Mouse (Mus musculus) monocyte, adult 5-6 weeks (primary cell): ENCODE data around the gene Baiap2l1. TPM values are rescaled to one million over a fixed set of nuclear protein-coding genes. Genes with fewer than 3 reads are reported as not detected.
"Not testable (repeated sequence)": the region's sequence is repeated elsewhere in the genome, so short reads cannot be mapped to it uniquely, and the experiment has no call there.

Experiments used
- ATAC-seq: fragments of 153-309, 156-312 bp; replicated peaks from 2 replicates; pipeline ENCODE4 v1.8.0; 2017; ENCODE audit warnings: mild to moderate bottlenecking; ENCODE audit not compliant: low TSS enrichment, insufficient number of reproducible peaks, severe bottlenecking, poor library complexity, low FRiP score
- total RNA-seq: library from RNA; stranded (forward); fragments of 200-1000, 200-491, 200-594 nt; gene quantifications from 3 replicates; pipeline ENCODE4 v1.2.3, GENCODE M21; 2017

Gene Baiap2l1
- total RNA-seq, 1 experiment from 2014 or later, result not detected

DNA sequence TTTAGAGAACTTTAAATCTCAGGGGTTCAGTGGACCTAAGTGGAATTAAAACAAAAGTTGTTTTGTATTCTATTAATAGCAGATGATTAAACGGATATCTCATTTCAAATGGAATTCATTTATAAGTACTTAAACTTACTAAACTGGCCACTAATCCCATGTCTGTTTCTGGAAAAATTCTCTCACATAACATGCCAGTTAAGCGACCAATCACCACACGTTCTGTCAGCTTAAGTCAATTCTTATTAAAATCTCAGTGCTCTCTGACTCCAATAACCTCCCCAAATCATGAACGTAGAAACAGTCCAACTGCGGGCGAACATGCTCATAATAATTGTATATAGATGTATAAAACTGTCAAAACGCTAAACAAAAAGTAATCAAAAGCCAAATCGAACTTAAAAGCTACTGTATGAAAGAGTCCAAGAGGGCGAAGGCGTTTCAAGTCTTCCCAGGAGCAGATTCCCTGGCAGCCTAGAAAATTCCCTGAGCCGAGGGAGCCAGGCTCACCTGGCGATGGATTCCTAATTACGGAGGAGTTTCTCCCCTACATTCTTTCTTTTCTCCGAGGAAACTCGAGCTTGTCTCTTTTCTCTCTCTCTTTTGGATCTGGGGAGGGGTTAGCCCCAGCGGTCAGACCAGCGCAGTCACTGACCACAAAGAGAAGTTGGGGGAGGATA, 996 bp downstream of the Baiap2l1 start:
- no peak for ATAC-seq

DNA sequence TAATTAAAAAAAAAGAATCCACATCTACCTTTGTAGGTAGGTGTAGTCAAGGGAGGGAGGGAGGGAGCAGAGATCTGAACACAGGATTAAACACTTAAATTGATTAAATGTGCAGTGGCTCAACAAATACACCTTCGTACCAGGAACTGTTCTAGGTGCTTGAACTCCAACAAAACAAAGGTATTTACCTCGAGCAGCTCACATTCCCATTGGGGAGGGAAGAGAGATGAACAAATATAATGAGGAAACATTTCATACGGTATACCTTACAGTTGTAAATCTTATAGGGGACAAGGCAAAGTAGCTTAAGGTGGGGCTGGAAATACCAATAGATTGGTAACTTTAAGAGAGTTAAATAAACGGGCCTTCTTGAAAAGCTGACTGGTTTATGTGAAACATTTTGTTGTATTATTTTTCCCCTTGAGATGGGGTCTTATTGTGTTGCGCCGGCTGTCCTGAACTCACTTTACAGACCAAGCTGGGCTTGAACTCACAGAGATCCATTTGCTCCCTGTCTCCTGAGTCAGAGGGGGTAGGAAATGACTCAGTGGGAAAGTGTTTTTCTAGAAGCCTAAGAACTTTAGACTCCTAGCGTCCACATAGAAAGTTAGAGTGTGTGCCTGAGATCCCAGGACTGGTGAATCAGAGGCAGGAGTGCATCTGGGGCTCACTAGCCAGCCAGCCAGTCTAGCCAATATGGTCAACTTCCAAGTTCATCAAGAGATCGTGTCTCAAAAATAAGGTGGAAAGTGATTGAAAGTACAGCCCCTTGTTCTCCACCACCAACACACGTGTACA, 5.5 kb downstream of the Baiap2l1 start:
- ATAC-seq, result no peak

GRCm38 (mm10) chr5:144351185-144351584, 6.7 kb downstream of the Baiap2l1 start:
- ATAC-seq, result no peak

DNA sequence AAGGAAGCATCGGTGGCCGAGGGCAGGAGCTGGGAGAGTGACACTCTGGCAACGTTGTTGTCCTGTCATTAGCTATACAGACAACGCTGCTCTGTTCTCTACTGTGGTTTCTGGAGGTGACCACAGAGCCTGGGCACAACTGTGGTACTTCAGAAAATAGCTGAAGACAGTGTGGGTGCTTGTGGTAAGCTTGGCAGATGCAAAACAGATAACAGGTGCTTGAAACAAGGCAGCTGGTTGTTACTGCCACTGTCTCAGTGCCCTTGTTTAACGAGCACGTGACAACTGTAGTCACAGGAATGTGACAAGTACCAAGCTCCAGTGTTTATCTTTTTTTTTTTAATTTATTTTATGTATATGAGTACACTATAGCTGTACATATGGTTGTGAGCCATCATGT, 13.3 kb downstream of the Baiap2l1 start:
- ATAC-seq, result no peak

DNA sequence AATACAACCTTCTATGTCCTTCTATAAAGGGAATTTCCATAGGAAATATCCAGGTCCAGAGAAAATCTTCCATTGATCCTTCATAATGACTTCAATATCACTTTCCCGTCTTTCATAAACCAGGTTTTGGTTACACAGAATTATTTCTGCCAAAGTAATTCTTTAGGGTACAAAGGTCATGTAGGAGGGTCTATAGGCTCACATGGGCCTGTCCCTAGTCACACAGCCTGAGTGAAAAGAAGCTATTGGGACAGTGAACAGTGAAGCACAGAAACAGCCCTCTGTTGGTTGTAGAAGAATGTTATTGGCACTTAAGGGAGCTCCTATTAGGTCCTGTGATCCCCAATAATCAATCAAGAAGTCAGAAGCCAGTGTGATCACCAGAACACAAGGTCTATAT, 16.8 kb downstream of the Baiap2l1 start:
- no peak for ATAC-seq

GRCm38 (mm10) chr5:144338787-144339186, 19.1 kb downstream of the Baiap2l1 start:
- no peak for ATAC-seq

DNA sequence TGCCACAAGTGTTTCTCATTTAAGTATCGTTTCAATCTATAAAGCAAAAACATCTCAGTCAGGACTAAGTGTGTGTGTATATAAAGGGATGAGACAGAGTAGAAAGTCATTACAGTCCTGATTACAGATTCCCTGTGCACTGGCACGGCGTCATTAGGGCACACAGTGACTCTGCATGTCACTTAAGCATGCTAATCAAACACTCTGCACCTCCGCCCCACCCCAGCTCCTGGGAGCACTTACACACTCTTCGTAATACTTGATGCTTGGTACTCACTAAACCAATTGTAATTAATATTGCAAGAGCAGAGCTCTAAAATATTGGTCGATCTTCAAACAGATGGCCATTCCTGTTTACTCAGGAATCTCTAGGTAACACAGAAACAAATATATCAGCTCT, 22.6 kb downstream of the Baiap2l1 start:
- not testable (repeated sequence) for ATAC-seq

DNA sequence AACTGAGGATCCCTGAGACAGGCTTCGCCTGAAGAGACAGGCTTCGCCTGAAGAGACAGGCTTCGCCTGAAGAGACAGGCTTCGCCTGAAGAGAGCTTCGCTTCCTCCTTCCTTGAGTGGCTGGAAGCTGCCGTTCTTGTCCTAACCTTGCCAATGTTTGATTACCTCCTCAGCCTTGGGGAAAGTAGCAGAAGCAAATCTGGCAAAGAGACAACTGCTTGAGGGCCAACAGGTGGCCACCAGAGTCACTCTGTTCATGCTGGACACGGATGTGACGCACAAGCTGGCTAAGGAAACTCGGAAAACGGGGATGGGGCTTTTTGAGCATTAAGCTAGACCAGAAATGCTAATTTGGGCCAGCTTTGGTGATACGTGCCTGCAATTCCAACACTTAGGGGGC, 23.9 kb downstream of the Baiap2l1 start:
- no peak for ATAC-seq

DNA sequence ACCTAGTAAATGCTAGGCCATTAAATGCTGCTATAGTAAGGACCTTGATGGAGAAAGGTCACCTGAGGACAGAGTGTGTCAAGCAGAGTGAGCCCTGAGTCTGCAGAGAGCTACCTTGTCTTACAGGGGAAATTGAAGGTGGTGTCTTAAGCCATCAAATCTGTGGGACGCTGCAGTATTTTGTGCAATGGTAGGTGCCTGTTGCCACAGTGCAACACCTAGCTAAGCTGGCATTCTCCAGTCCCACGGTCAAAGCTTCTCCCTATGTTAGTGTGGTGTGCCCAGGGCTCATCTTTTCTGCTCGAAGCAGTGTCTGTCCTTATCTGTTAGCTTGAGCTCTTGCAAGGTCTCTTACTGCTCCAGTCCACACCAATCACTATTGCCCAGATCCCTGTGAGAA, 35.2 kb downstream of the Baiap2l1 start:
- no peak for ATAC-seq

GRCm38 (mm10) chr5:144321681-144322080, 36.2 kb downstream of the Baiap2l1 start:
- no peak for ATAC-seq

GRCm38 (mm10) chr5:144318286-144318685, 39.6 kb downstream of the Baiap2l1 start:
- ATAC-seq, result no peak

GRCm38 (mm10) chr5:144317426-144317825, 40.5 kb downstream of the Baiap2l1 start:
- ATAC-seq, result no peak

- ATAC-seq, result no peak
These were observed 41.5 kb downstream of the Baiap2l1 start for GRCm38 (mm10) chr5:144316442-144316841.

- no peak for ATAC-seq
These were observed 43.0 kb downstream of the Baiap2l1 start for GRCm38 (mm10) chr5:144314731-144315494.

DNA sequence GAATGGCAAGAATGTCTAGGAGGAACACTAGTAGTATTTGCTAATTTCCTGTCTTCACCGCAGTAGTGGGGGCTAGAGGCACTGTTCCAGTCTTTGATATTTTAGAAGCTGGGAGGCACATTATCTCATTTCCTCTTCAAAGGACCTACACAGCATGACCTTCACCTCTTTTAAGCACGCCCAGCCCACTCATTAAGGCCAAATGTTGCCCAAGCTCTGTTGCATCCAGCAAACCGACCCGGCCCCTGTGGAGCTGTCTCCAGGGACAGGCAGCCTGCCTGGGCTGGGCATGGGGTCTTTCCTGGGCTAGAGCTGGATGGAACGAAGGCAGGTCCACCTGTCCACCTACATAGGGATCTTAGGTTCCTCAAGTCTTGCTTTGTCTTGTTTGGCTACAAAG, 44.6 kb downstream of the Baiap2l1 start:
- peak; percentile 50 for ATAC-seq

GRCm38 (mm10) chr5:144312183-144312582, 45.7 kb downstream of the Baiap2l1 start:
- ATAC-seq, result peak; percentile 49; the same call in 1 of the 2 replicates

DNA sequence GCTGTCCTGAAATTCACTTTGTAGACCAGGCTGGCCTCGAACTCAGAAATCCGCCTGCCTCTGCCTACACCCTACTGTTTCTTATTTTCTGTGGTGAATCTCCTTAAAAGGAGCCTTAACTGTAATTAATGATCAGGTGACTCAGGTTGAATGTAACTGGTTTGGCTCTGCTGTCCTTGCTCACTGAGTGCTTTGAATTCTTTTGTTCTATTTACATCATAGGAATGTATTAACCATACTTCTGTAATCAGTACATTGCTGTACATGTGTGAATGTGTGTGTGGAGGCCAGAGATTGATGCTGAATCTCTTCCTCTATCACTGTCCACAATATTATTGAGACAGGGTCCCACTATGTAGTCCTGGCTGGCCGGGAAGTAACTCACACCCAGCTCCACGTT, 49.0 kb downstream of the Baiap2l1 start:
- no peak for ATAC-seq

GRCm38 (mm10) chr5:144303071-144303470, 54.8 kb downstream of the Baiap2l1 start:
- ATAC-seq, result no peak

DNA sequence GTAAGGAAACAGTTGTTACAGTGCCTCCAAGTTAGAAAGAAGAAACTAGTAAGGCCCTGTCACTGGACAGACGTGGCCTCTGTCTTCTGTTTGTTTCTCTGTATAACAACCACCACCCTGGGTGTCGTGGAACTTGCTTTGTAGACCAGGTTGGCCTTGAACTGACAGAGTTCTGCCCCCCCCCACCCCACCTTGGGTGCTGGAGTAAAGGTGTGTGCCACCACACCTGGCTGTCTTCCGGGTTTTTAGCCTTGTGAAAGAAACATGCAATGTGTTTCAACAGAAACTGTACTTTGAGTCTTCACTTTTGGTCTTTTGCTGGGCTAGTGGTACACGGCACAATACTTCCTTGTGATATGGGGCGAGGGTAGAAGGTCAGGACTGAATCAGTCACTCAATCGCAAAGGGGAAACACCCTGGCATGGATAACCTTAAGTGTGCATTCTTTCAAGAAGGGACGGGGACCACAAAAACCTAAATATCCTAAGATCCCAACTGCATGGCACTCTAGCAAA, 61.8 kb downstream of the Baiap2l1 start:
- ATAC-seq, result no peak
